Mouse (Mus musculus) gastrocnemius, postnatal 25 days (tissue): ENCODE results near the gene Grip1. TPM values are rescaled to one million over a fixed set of nuclear protein-coding genes. Genes with fewer than 3 reads are reported as not detected.

Experiments
- DNase-seq: peaks from one replicate; pipeline ENCODE4 v3.0.0; 2022
- total RNA-seq, 2 experiments: library from RNA; stranded (reverse); gene quantifications; 1 replicate in 1 of 2; 2 replicates in 1 of 2; pipeline ENCODE4 v1.2.3; 2021

Gene Grip1
- total RNA-seq, 2 experiments from 2014 or later = 0.08 TPM; not detected in 1

- DNase-seq = no peak
These were observed 308.1 kb downstream of the Grip1 start for GRCm38 (mm10) chr10:119761451-119762367.

DNA sequence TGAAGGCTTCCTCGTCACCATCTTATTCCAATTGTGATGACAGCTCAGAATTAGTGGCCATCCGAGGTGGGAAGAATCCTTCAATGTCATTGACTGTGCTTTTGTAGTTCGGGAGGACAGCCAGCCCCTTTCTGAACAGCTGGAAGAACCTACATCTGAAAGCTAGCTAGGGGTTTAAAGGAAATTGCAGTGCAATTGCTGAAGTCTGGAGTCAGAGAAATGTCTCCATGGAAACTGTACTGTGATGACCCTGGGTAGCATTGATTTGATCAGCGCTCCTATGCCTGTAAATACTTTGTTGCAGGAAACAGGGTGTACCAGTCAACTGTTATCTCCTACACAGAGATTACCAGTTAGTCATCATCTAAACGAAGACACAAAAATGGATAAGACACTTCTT lies 325.2 kb downstream of the Grip1 start:
- DNase-seq = no peak

GRCm38 (mm10) chr10:119779657-119780056 lies 326.0 kb downstream of the Grip1 start:
- no peak for DNase-seq

DNA sequence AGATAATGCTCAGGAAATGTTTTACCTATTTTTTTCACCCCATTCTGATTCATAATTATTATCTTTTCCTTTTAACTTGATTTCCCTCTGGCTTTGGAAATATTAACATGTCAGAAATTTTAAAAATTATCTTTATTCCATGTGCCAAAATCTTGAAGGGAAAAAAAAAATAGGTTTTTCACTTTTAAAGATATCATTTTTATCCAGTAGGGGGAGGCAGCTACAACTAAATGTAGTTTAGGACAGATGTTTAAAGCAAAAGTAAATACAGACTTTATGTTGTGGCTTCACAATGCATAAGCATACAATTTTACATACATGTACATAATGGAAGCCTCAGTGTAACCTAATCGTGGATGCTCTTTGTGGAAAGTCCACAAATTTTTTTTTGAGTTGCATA lies 336.9 kb downstream of the Grip1 start:
- no peak for DNase-seq

- DNase-seq = no peak
These were observed 348.8 kb downstream of the Grip1 start for GRCm38 (mm10) chr10:119802421-119802820.

GRCm38 (mm10) chr10:119803633-119804422 lies 350.2 kb downstream of the Grip1 start:
- no peak for DNase-seq

DNA sequence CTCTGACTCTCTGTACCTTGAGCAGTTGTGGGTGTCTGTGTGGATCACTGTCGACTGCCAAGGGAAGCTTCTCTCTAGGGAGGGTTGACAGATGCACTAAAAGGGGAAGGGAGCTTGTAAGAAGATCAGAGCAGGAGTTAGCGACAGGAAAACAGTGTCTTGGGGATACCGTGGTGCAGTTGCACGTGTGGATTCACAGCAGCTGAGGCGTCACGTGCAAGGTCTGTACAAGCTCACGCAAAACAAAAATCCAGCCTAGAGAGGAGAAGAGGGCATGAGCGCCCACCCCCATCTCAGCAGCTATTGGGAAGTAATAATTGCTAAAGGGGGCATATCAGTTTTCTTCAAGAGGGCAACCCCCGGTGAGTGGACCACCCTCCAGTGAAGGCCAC lies 350.8 kb downstream of the Grip1 start:
- DNase-seq = no peak

DNA sequence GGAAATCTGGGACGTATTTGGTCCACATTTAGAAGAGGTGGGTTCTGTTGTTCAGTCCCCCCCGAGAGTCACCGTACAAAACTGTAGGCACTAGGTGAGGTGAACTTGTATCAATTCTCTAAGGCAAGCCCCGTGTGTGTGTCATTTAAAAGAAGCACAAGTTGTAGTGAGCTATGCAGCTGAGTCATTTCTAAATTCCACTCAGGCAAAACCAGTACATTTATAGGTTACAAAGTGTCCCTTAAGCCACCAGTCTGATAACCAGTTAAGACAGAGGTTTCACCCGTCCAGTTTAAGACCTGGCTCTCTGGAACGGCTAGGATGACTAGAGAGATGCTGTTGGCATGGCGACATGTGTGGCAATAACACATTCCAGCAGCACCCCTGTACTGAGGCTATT lies 351.5 kb downstream of the Grip1 start:
- DNase-seq = no peak

GRCm38 (mm10) chr10:119806151-119806550 lies 352.5 kb downstream of the Grip1 start:
- DNase-seq = no peak

DNA sequence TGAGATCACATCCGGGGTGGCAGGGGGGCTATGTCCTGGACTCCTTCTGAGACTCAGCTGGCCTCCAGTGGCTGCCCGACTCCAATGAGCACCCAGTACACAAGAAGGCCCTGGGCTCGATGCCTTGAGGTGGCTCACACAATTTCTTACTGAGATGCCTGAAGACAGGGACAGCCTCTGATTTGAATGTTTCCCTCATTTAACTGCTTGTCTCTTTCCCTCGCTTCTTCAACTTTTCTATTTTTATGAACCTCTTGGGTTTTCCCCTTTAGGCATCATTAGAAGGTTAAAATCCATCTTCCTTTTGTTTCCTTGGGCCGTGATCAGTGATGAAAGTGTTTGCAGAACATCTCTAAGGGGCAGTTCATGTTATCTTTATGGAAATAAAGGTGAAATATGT lies 354.8 kb downstream of the Grip1 start:
- DNase-seq = no peak

GRCm38 (mm10) chr10:119814087-119814486 lies 360.5 kb downstream of the Grip1 start:
- DNase-seq = no peak

GRCm38 (mm10) chr10:119816001-119816400 lies 362.4 kb downstream of the Grip1 start:
- no peak for DNase-seq

DNA sequence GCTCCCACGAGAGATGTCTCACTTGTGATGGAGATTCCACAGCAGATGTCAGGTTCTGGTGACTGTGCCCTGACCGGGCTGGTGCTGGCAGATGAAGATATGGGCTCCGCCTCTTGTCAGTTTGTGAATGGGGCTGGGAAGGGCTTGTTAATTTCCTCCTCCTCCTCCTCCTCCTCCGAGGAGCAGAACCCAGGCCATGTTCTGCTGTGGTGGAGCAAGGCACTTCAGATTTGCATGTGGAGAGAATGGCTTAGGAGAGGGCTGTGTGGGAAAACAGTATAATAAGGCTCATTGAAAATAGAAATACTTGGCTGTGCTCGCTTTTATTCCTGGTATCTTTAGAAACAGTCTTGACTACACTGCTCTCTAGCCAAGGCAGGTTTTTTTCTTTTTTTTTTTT lies 364.8 kb downstream of the Grip1 start:
- DNase-seq = no peak

DNA sequence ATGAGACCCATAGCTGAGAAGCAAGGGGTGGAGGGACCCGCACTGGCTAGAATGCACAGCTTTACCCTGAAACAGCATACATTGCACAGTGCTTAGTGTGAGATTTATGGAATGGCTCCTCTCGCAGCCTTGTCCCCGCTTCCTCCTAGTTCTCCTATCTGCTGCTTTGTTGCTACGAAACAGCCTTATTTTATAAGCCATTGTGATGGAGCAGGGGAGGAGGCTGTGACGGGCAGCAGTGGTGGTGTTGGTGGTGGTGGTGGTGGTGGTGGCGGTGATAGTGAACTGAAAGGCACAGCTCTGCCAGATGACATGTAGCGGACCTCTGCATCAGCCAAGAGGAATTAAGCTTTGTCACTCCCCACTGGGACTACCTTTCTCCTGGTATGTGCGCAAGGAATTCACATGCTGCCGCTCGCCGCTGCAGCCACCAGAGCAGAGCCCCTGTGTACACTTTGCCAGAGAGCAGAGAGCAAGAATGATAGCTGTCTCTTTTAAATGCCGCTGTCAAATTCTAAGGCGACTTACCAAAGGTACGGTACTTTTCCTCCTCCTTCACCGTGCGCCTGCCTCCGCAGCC lies 365.6 kb downstream of the Grip1 start:
- no peak for DNase-seq

- DNase-seq = no peak
These were observed 366.1 kb downstream of the Grip1 start for GRCm38 (mm10) chr10:119819740-119820139.

DNA sequence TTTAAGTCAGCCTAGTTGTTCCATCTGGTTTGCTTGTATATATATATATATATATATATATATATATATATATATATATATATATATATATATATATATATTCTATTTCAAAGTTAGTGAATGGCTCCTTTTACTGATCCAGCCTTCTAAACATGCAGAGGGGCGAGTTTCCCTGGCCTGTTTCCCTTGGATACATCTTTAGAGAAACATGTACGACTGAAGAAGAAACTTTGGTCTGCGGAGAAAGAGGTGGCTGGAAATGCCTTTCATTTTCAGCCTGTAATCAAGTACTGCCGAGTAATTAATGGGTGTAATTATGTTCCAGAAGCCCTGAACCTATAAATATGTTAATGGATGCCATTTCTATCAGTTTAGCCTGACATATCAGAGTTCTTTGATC lies 366.8 kb downstream of the Grip1 start:
- DNase-seq = no peak

DNA sequence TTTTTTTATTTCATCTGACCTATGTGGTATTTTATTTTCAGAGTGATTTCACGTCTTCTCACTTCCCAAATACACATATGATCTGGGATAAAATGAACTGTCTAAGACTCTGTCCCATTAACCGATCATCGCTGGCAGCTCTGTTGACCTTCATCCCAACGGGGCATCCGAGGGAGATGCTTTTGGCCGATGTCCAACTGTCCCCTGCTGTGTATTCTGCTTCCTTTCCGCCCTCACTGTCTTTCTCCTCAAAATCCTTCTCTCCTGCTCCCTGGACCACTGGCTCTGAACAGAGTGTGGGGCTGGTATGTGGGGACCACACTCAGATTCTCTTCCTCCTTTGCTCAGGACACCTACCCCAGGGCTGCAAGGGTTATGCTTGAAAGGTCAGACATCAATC lies 370.1 kb downstream of the Grip1 start:
- no peak for DNase-seq

GRCm38 (mm10) chr10:119824521-119824920 lies 370.9 kb downstream of the Grip1 start:
- DNase-seq = no peak

DNA sequence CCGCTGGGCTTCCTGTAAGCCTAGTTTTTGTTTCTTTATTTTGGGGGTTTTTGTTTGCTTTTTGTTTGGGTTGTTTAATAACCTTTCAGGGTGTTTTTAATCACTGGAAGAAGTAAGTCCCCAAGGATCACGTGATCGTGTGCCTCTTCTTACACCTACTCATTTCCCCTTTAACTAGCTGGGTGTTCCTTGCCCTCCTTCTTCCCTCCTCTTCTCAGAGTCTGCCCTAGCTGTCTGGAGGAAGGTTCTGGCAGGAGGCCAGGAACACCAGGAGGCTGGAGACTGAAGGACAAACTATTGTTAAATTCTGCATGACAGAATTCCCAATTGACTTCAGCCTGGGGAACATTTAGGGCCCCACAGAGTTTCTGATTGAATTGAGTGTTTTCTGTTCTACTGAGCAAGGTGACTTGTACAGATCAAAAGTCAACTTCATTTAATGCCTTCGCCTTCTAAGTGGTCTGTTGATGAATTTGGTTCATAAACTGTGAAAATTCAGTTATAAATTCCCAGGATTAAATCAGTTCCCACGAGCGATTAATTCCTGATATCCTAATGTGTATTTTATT lies 376.8 kb downstream of the Grip1 start:
- DNase-seq = no peak

DNA sequence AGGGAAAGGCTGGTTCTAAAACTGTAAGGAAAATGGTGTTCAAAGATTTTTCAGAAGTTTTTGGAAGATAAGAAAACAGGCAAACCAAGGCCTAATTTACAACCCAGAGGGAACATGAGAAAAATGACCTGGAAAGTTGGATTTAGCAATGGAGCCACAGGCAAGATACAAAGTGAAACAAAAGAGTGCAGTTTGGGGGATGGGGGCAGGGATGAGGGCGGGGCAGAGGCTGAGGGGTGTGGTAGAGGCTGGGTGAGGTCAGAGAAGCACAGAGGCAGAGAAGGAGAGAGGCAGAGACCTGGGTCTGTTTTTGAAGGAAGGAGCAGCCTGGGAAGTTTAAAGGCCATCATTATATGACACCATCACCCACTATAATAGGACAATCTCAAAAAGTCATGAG lies 377.5 kb downstream of the Grip1 start:
- no peak for DNase-seq

GRCm38 (mm10) chr10:119833334-119833733 lies 379.7 kb downstream of the Grip1 start:
- DNase-seq = no peak

DNA sequence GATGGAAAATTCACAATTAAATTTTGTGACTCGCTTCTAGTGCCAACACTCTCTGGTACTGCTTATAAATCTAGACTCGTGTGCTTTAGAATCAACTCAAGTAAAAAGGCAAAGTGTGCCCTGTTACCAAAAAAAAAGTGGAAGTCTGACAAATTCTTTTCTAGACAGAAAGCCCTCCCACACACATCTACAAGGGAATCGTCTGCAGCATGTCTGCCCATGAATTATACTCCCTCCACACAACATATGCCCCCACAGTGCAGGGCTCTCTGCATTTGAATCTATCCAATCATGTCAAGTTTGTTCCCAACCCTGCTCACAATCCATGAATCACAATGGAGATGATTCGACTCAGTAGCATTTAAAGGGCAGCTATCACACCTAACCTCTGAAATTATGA lies 380.5 kb downstream of the Grip1 start:
- DNase-seq = no peak

GRCm38 (mm10) chr10:119839645-119840044 lies 386.0 kb downstream of the Grip1 start:
- DNase-seq = no peak
